Comparison of ENCODE assay signal across 21 mouse cellular contexts in the genomic region with DNA sequence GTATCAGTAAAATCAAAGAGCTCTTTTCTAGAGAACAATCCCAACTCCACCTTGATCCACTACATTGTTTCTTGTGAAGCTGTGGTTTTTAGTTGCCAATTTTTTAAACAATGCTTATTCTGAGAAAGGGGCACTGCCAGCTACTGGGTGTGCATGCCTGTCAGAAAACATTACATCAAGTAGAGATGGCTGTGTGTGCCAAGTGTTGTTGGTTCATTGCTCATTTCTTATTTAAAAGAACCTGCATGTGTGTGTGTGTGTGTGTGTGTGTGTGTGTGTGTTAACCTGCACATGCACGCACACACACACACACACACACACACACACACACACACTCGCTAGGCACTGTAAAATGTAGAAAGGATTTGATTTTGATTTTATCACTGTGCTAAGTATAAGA.
A peak's percentile ranks its signal among the peaks of the same experiment; 100 is the strongest.
DNase-seq lines count a peak whose midpoint lies in the region; ATAC-seq and TF ChIP-seq lines count a peak whose summit lies in the region.
"Had no signal": no experiment of that assay in that cellular context is flagged by ENCODE, and none has a peak within 500 bp of the region (broad histone marks: within the 10 kb centered on the region; RNA-seq: fewer than 3 reads in every experiment).

No protein-coding gene starts in this region.

- H3K27ac ChIP-seq in midbrain, embryonic 14.5 days (replicated peaks; ENCODE audit: low read depth, low read length): no peak overlapping the region
- H3K27ac ChIP-seq in midbrain, embryonic 16.5 days (ENCODE audit: low read length): no peak overlapping the region
- H3K27ac ChIP-seq: forebrain, embryonic 12.5 days; heart, embryonic 15.5 days; kidney, embryonic 15.5 days; limb, embryonic 13.5 days; liver, embryonic 15.5 days had no signal

- no peaks in the 10 kb centered on the region for H3K9me3 ChIP-seq in midbrain, embryonic 14.5 days (ENCODE audit: control insufficient read depth, low read length)
- no peaks in the 10 kb centered on the region for H3K9me3 ChIP-seq in midbrain, embryonic 16.5 days (replicated peaks; ENCODE audit: control insufficient read depth, low read length, poor library complexity, severe bottlenecking)
- H3K9me3 ChIP-seq: forebrain, embryonic 12.5 days; heart, embryonic 15.5 days; kidney, embryonic 15.5 days; limb, embryonic 13.5 days; liver, embryonic 15.5 days had no signal

- H3K4me3 ChIP-seq in midbrain, embryonic 14.5 days (replicated peaks; ENCODE audit: low read depth, low read length): no peak overlapping the region
- no peak overlapping the region for H3K4me3 ChIP-seq in midbrain, embryonic 16.5 days (ENCODE audit: low read depth, low read length)
- H3K4me3 ChIP-seq in lung, adult 2 months (replicated peaks; ENCODE audit: extremely low read depth, low read depth, low read length): no peak overlapping the region
- H3K4me3 ChIP-seq: forebrain, embryonic 12.5 days; heart, embryonic 15.5 days; kidney, embryonic 15.5 days; limb, embryonic 13.5 days; liver, embryonic 15.5 days had no signal

- no peak for TF ChIP-seq POLR2A in lung, adult 2 months (IDR thresholded peaks at IDR 0.05; ENCODE audit: borderline replicate concordance, extremely low read depth, low read depth, low read length)

- H3K27me3 ChIP-seq in midbrain, embryonic 14.5 days (ENCODE audit: control insufficient read depth, insufficient read depth, low read length): no peaks in the 10 kb centered on the region
- no peaks in the 10 kb centered on the region for H3K27me3 ChIP-seq in midbrain, embryonic 16.5 days (ENCODE audit: control insufficient read depth, insufficient read depth, low read depth, low read length)
- H3K27me3 ChIP-seq: forebrain, embryonic 12.5 days; heart, embryonic 15.5 days; kidney, embryonic 15.5 days; limb, embryonic 13.5 days; liver, embryonic 15.5 days; Patski had no signal

- DNase-seq in midbrain, embryonic 14.5 days: peak; percentile 50
- DNase-seq in cerebellum, adult 9-11 months: peak; percentile 84
- peak; percentile 90 for DNase-seq in retina, postnatal 1 day
- DNase-seq in lung, adult 2 months: no peak
- no peak for DNase-seq in gastrocnemius, postnatal 10 days
- no peak for DNase-seq in adrenal gland, adult 8-10 months
- DNase-seq: kidney, postnatal 4 days; layer of hippocampus, adult 9-11 months; right cerebral cortex, adult 18-20 months; thymus, adult 18-20 months; thymus, postnatal 4 days had no signal

- H3K4me2 ChIP-seq in midbrain, embryonic 14.5 days (ENCODE audit: low read length): no peak overlapping the region
- no peak overlapping the region for H3K4me2 ChIP-seq in midbrain, embryonic 16.5 days (ENCODE audit: low read length)
- H3K4me2 ChIP-seq: forebrain, embryonic 12.5 days; heart, embryonic 15.5 days; kidney, embryonic 15.5 days; limb, embryonic 13.5 days; liver, embryonic 15.5 days had no signal

- H3K36me3 ChIP-seq in midbrain, embryonic 14.5 days (ENCODE audit: control insufficient read depth, insufficient read depth, low read length): no peaks in the 10 kb centered on the region
- no peaks in the 10 kb centered on the region for H3K36me3 ChIP-seq in midbrain, embryonic 16.5 days (ENCODE audit: control insufficient read depth, insufficient read depth, low read length)
- H3K36me3 ChIP-seq: forebrain, embryonic 12.5 days; heart, embryonic 15.5 days; kidney, embryonic 15.5 days; limb, embryonic 13.5 days; liver, embryonic 15.5 days had no signal

- H3K4me1 ChIP-seq in midbrain, embryonic 14.5 days (ENCODE audit: control insufficient read depth, insufficient read depth, low read length): no peaks in the 10 kb centered on the region
- no peaks in the 10 kb centered on the region for H3K4me1 ChIP-seq in midbrain, embryonic 16.5 days (ENCODE audit: control insufficient read depth, insufficient read depth, low read length)
- H3K4me1 ChIP-seq in lung, adult 2 months (ENCODE audit: control insufficient read depth, insufficient read depth, low read length): 0 out of 2 replicates have a peak, but pooled peaks cover 3% of the 10 kb centered on the region
- H3K4me1 ChIP-seq: forebrain, embryonic 12.5 days had no signal

- no peak for TF ChIP-seq CTCF in lung, adult 2 months (IDR thresholded peaks at IDR 0.05; ENCODE audit: insufficient read depth, low read length)

- WGBS in midbrain, embryonic 14.5 days: 80% methylated on average over 2 of the region's 2 CpGs
- 50% methylated on average over 2 of the region's 2 CpGs for WGBS in midbrain, embryonic 16.5 days
- WGBS in lung, adult 2 months: 61% methylated on average over 2 of the region's 2 CpGs

- no peak for ATAC-seq in midbrain, embryonic 14.5 days (ENCODE audit: low FRiP score, low TSS enrichment)
- no peak for ATAC-seq in midbrain, embryonic 16.5 days
- ATAC-seq in cerebellum, adult (ENCODE audit: insufficient number of reproducible peaks, low FRiP score, low TSS enrichment): peak; percentile 62
- ATAC-seq: intestine, embryonic 16.5 days; lung, postnatal 0 days; Patski had no signal

- no peak overlapping the region for H3K9ac ChIP-seq in midbrain, embryonic 14.5 days (replicated peaks; ENCODE audit: low read length)
- no peak overlapping the region for H3K9ac ChIP-seq in midbrain, embryonic 16.5 days (ENCODE audit: low read depth, low read length)
- H3K9ac ChIP-seq: forebrain, embryonic 12.5 days; heart, embryonic 15.5 days; kidney, embryonic 15.5 days; limb, embryonic 13.5 days; liver, embryonic 15.5 days had no signal

Comparison
In these comparisons a context has a peak if more than half of its experiments do, and no peak if none do; other contexts are left out.
1. DNase-seq: peak in midbrain, embryonic 14.5 days (single experiment), cerebellum, adult 9-11 months (single experiment) and retina, postnatal 1 day (single experiment); none in lung, adult 2 months (single experiment), gastrocnemius, postnatal 10 days (single experiment) and adrenal gland, adult 8-10 months (single experiment).